Mouse (Mus musculus) brain, embryonic 14.5 days (tissue): ENCODE data around the gene Trim38. TPM values are rescaled to one million over a fixed set of nuclear protein-coding genes. Genes with fewer than 3 reads are reported as not detected.

Experiments
- DNase-seq: peaks from one replicate; pipeline ENCODE4 v3.0.0-alpha.2; 2011; ENCODE audit warnings: low read depth
- CTCF ChIP-seq: fragments of 200-500 bp; IDR thresholded peaks from 2 replicates; pipeline ENCODE4 v1.5.1; 2012; ENCODE audit warnings: inconsistent platforms, mild to moderate bottlenecking, moderate library complexity, borderline replicate concordance; ENCODE audit not compliant: insufficient read depth, insufficient read length; ENCODE audit errors: extremely low read depth
- POLR2A ChIP-seq: fragments of 200-500 bp; IDR thresholded peaks from 2 replicates; pipeline ENCODE4 v1.6.1; 2012; ENCODE audit warnings: mild to moderate bottlenecking, inconsistent platforms, borderline replicate concordance; ENCODE audit not compliant: poor library complexity, insufficient read depth, insufficient read length, severe bottlenecking; ENCODE audit errors: extremely low read depth
- polyA plus RNA-seq: library from polyadenylated mRNA; depleted of rRNA; stranded (reverse); fragments of >200 nt; gene quantifications from 2 replicates; pipeline ENCODE4 v1.2.3, GENCODE M21; 2012

Gene Trim38
- polyA plus RNA-seq, 1 experiment = not detected

GRCm38 (mm10) chr13:23765172-23765513, 4.6 kb upstream of the Trim38 start:
- TF ChIP-seq POLR2A (no peak), CTCF (no peak)

GRCm38 (mm10) chr13:23766772-23767171, 2.9 kb upstream of the Trim38 start:
- no peak for DNase-seq
- TF ChIP-seq POLR2A (no peak), CTCF (no peak)

More at GRCm38 (mm10) chr13:23765172-23765513, 4.6 kb upstream of the Trim38 start:
- no peak for DNase-seq

- no peak for DNase-seq
- TF ChIP-seq POLR2A (no peak), CTCF (no peak)
These were observed 797 bp upstream of the Trim38 start for GRCm38 (mm10) chr13:23768834-23769397.

GRCm38 (mm10) chr13:23772561-23773313, 3.0 kb downstream of the Trim38 start:
- peak; percentile 83 for DNase-seq
- TF ChIP-seq CTCF = no peak
- TF ChIP-seq POLR2A = no peak

GRCm38 (mm10) chr13:23778339-23778738, 8.6 kb downstream of the Trim38 start:
- TF ChIP-seq CTCF = no peak
- no peak for TF ChIP-seq POLR2A
- DNase-seq = no peak

GRCm38 (mm10) chr13:23779025-23779424, 9.3 kb downstream of the Trim38 start:
- TF ChIP-seq POLR2A = no peak
- no peak for TF ChIP-seq CTCF

GRCm38 (mm10) chr13:23792520-23792919, 22.8 kb downstream of the Trim38 start:
- peak; percentile 86 for DNase-seq
- TF ChIP-seq POLR2A (no peak), CTCF (peak; percentile 73; the same call in 1 of the 2 replicates)

More at GRCm38 (mm10) chr13:23779025-23779424, 9.3 kb downstream of the Trim38 start:
- no peak for DNase-seq

GRCm38 (mm10) chr13:23799405-23799804, 29.7 kb downstream of the Trim38 start:
- TF ChIP-seq POLR2A (no peak), CTCF (no peak)
- no peak for DNase-seq

- no peak for DNase-seq
- no peak for TF ChIP-seq CTCF
- TF ChIP-seq POLR2A = no peak
These were observed 34.8 kb downstream of the Trim38 start for GRCm38 (mm10) chr13:23804532-23804931.

- TF ChIP-seq POLR2A (no peak), CTCF (no peak)
- DNase-seq = no peak
These were observed 36.8 kb downstream of the Trim38 start, which contains the start of gene Slc17a2 for GRCm38 (mm10) chr13:23806422-23807052. Gene Slc17a2, plus strand, starts transcription at chr13:23806993.

- DNase-seq = no peak
These were observed 46.4 kb downstream of the Trim38 start for GRCm38 (mm10) chr13:23816148-23816547.

More at GRCm38 (mm10) chr13:23816148-23816547, 46.4 kb downstream of the Trim38 start:
- TF ChIP-seq CTCF = no peak
- no peak for TF ChIP-seq POLR2A
